Mouse (Mus musculus): ENCODE data around the gene Mcf2l. TPM values are rescaled to one million over a fixed set of nuclear protein-coding genes. Genes with fewer than 3 reads are reported as not detected.

Gene Mcf2l
- polyA plus RNA-seq, 1 experiment from 2014 or later = 14.8 TPM

GRCm38 (mm10) chr8:12996831-12997275 is 123.2 kb downstream of the Mcf2l start:
- Histone ChIP-seq H3K27ac (replicated peaks; ENCODE audit: low read depth, low read length) (peak overlapping the region; percentile 1; the same call in 1 of the 2 replicates), H3K4me2 (ENCODE audit: low read depth, low read length) (no peak overlapping the region), H3K36me3 (replicated peaks; ENCODE audit: control insufficient read depth, insufficient read depth, low read depth, low read length) (peaks cover 7% of the 10 kb centered on the region), H3K27me3 (ENCODE audit: control insufficient read depth, insufficient read depth, low read length) (no peaks in the 10 kb centered on the region), H3K9ac (replicated peaks; ENCODE audit: low read length) (no peak overlapping the region), H3K9me3 (replicated peaks; ENCODE audit: control insufficient read depth, low read length) (no peaks in the 10 kb centered on the region), H3K4me3 (ENCODE audit: low read depth, low read length) (no peak overlapping the region), H3K4me1 (ENCODE audit: control insufficient read depth, insufficient read depth, low read length) (peaks cover 5% of the 10 kb centered on the region; the same call in 1 of the 2 replicates)
- ATAC-seq (replicated peaks; ENCODE audit: insufficient number of reproducible peaks, low FRiP score, low TSS enrichment, low read depth) (peak; percentile 64; the same call in 1 of the 2 replicates), DNase-seq (ENCODE audit: low spot score) (peak; percentile 52)
- 38% methylated on average over 8 of the region's 8 CpGs for WGBS

GRCm38 (mm10) chr8:12998331-12998730 is 124.7 kb downstream of the Mcf2l start:
- Histone ChIP-seq H3K4me2 (ENCODE audit: low read depth, low read length) (no peak overlapping the region), H3K27ac (replicated peaks; ENCODE audit: low read depth, low read length) (no peak overlapping the region), H3K4me1 (ENCODE audit: control insufficient read depth, insufficient read depth, low read length) (peaks cover 5% of the 10 kb centered on the region; the same call in 1 of the 2 replicates), H3K27me3 (ENCODE audit: control insufficient read depth, insufficient read depth, low read length) (no peaks in the 10 kb centered on the region), H3K4me3 (ENCODE audit: low read depth, low read length) (no peak overlapping the region), H3K9me3 (replicated peaks; ENCODE audit: control insufficient read depth, low read length) (no peaks in the 10 kb centered on the region), H3K36me3 (replicated peaks; ENCODE audit: control insufficient read depth, insufficient read depth, low read depth, low read length) (peaks cover 7% of the 10 kb centered on the region), H3K9ac (replicated peaks; ENCODE audit: low read length) (no peak overlapping the region)
- ATAC-seq (replicated peaks; ENCODE audit: insufficient number of reproducible peaks, low FRiP score, low TSS enrichment, low read depth) = no peak
- DNase-seq (ENCODE audit: low spot score) = no peak
- WGBS = 82% methylated on average over 8 of the region's 8 CpGs

- H3K27me3 ChIP-seq (ENCODE audit: control insufficient read depth, insufficient read depth, low read length) = no peaks in the 10 kb centered on the region
- peaks cover 7% of the 10 kb centered on the region for H3K36me3 ChIP-seq (replicated peaks; ENCODE audit: control insufficient read depth, insufficient read depth, low read depth, low read length)
- WGBS = 86% methylated on average over 9 of the region's 9 CpGs
- H3K4me2 ChIP-seq (ENCODE audit: low read depth, low read length) = no peak overlapping the region
- no peak for DNase-seq (ENCODE audit: low spot score)
- peaks cover 5% of the 10 kb centered on the region; the same call in 1 of the 2 replicates for H3K4me1 ChIP-seq (ENCODE audit: control insufficient read depth, insufficient read depth, low read length)
- no peaks in the 10 kb centered on the region for H3K9me3 ChIP-seq (replicated peaks; ENCODE audit: control insufficient read depth, low read length)
- no peak overlapping the region for H3K4me3 ChIP-seq (ENCODE audit: low read depth, low read length)
- ATAC-seq (replicated peaks; ENCODE audit: insufficient number of reproducible peaks, low FRiP score, low TSS enrichment, low read depth) = no peak
- no peak overlapping the region for H3K27ac ChIP-seq (replicated peaks; ENCODE audit: low read depth, low read length)
- no peak overlapping the region for H3K9ac ChIP-seq (replicated peaks; ENCODE audit: low read length)
Observed at GRCm38 (mm10) chr8:12999793-13000192, 126.2 kb downstream of the Mcf2l start.

GRCm38 (mm10) chr8:13007458-13007857 is 133.9 kb downstream of the Mcf2l start:
- no peak for ATAC-seq (replicated peaks; ENCODE audit: insufficient number of reproducible peaks, low FRiP score, low TSS enrichment, low read depth)
- H3K4me2 ChIP-seq (ENCODE audit: low read depth, low read length) = no peak overlapping the region
- no peak overlapping the region for H3K27ac ChIP-seq (replicated peaks; ENCODE audit: low read depth, low read length)
- H3K27me3 ChIP-seq (ENCODE audit: control insufficient read depth, insufficient read depth, low read length) = no peaks in the 10 kb centered on the region
- peaks cover 10% of the 10 kb centered on the region for H3K36me3 ChIP-seq (replicated peaks; ENCODE audit: control insufficient read depth, insufficient read depth, low read depth, low read length)
- DNase-seq (ENCODE audit: low spot score) = no peak
- no peak overlapping the region for H3K9ac ChIP-seq (replicated peaks; ENCODE audit: low read length)
- no peaks in the 10 kb centered on the region for H3K4me1 ChIP-seq (ENCODE audit: control insufficient read depth, insufficient read depth, low read length)
- WGBS = 63% methylated on average over 4 of the region's 4 CpGs
- H3K9me3 ChIP-seq (replicated peaks; ENCODE audit: control insufficient read depth, low read length) = no peaks in the 10 kb centered on the region
- H3K4me3 ChIP-seq (ENCODE audit: low read depth, low read length) = no peak overlapping the region

- no peak for ATAC-seq (replicated peaks; ENCODE audit: insufficient number of reproducible peaks, low FRiP score, low TSS enrichment, low read depth)
- H3K27me3 ChIP-seq (ENCODE audit: control insufficient read depth, insufficient read depth, low read length) = no peaks in the 10 kb centered on the region
Observed at GRCm38 (mm10) chr8:13010313-13010712, 136.7 kb downstream of the Mcf2l start.

GRCm38 (mm10) chr8:13019560-13019959 is 146.0 kb downstream of the Mcf2l start:
- Histone ChIP-seq H3K9ac (replicated peaks; ENCODE audit: low read length) (no peak overlapping the region), H3K4me2 (ENCODE audit: low read depth, low read length) (no peak overlapping the region), H3K4me1 (ENCODE audit: control insufficient read depth, insufficient read depth, low read length) (no peaks in the 10 kb centered on the region), H3K27me3 (ENCODE audit: control insufficient read depth, insufficient read depth, low read length) (no peaks in the 10 kb centered on the region), H3K4me3 (ENCODE audit: low read depth, low read length) (no peak overlapping the region), H3K36me3 (replicated peaks; ENCODE audit: control insufficient read depth, insufficient read depth, low read depth, low read length) (no peaks in the 10 kb centered on the region), H3K9me3 (replicated peaks; ENCODE audit: control insufficient read depth, low read length) (no peaks in the 10 kb centered on the region), H3K27ac (replicated peaks; ENCODE audit: low read depth, low read length) (no peak overlapping the region)
- no peak for ATAC-seq (replicated peaks; ENCODE audit: insufficient number of reproducible peaks, low FRiP score, low TSS enrichment, low read depth)
- 50% methylated on average over 4 of the region's 4 CpGs for WGBS
- DNase-seq (ENCODE audit: low spot score) = no peak

More at GRCm38 (mm10) chr8:13010313-13010712, 136.7 kb downstream of the Mcf2l start:
- WGBS = 61% methylated on average over 4 of the region's 4 CpGs
- Histone ChIP-seq H3K9me3 (replicated peaks; ENCODE audit: control insufficient read depth, low read length) (no peaks in the 10 kb centered on the region), H3K36me3 (replicated peaks; ENCODE audit: control insufficient read depth, insufficient read depth, low read depth, low read length) (peaks cover 10% of the 10 kb centered on the region), H3K4me1 (ENCODE audit: control insufficient read depth, insufficient read depth, low read length) (no peaks in the 10 kb centered on the region), H3K27ac (replicated peaks; ENCODE audit: low read depth, low read length) (no peak overlapping the region), H3K9ac (replicated peaks; ENCODE audit: low read length) (no peak overlapping the region), H3K4me2 (ENCODE audit: low read depth, low read length) (no peak overlapping the region), H3K4me3 (ENCODE audit: low read depth, low read length) (no peak overlapping the region)
- no peak for DNase-seq (ENCODE audit: low spot score)

- no peak overlapping the region for H3K4me2 ChIP-seq (ENCODE audit: low read depth, low read length)
- ATAC-seq (replicated peaks; ENCODE audit: insufficient number of reproducible peaks, low FRiP score, low TSS enrichment, low read depth) (no peak), DNase-seq (ENCODE audit: low spot score) (no peak)
- no peak overlapping the region for H3K9ac ChIP-seq (replicated peaks; ENCODE audit: low read length)
- H3K4me3 ChIP-seq (ENCODE audit: low read depth, low read length) = no peak overlapping the region
- H3K27ac ChIP-seq (replicated peaks; ENCODE audit: low read depth, low read length) = no peak overlapping the region
- WGBS = 93% methylated on average over 8 of the region's 8 CpGs
- H3K36me3 ChIP-seq (replicated peaks; ENCODE audit: control insufficient read depth, insufficient read depth, low read depth, low read length) = no peaks in the 10 kb centered on the region
- no peaks in the 10 kb centered on the region for H3K27me3 ChIP-seq (ENCODE audit: control insufficient read depth, insufficient read depth, low read length)
- H3K9me3 ChIP-seq (replicated peaks; ENCODE audit: control insufficient read depth, low read length) = no peaks in the 10 kb centered on the region
- H3K4me1 ChIP-seq (ENCODE audit: control insufficient read depth, insufficient read depth, low read length) = no peaks in the 10 kb centered on the region
Observed at GRCm38 (mm10) chr8:13021830-13022229, 148.2 kb downstream of the Mcf2l start.

GRCm38 (mm10) chr8:13025487-13026224 is 152.1 kb downstream of the Mcf2l start, which contains the start of gene F7:
TSS of gene F7 (plus strand) at chr8:13026034.
- Histone ChIP-seq H3K27me3 (ENCODE audit: control insufficient read depth, insufficient read depth, low read length) (no peaks in the 10 kb centered on the region), H3K27ac (replicated peaks; ENCODE audit: low read depth, low read length) (no peak within 1 kb of the TSS), H3K4me2 (ENCODE audit: low read depth, low read length) (no peak within 1 kb of the TSS), H3K9me3 (replicated peaks; ENCODE audit: control insufficient read depth, low read length) (no peaks in the 10 kb centered on the region), H3K36me3 (replicated peaks; ENCODE audit: control insufficient read depth, insufficient read depth, low read depth, low read length) (no peaks in the 10 kb centered on the region), H3K4me3 (ENCODE audit: low read depth, low read length) (no peak within 1 kb of the TSS), H3K4me1 (ENCODE audit: control insufficient read depth, insufficient read depth, low read length) (no peaks in the 10 kb centered on the region), H3K9ac (replicated peaks; ENCODE audit: low read length) (no peak within 1 kb of the TSS)
- ATAC-seq (replicated peaks; ENCODE audit: insufficient number of reproducible peaks, low FRiP score, low TSS enrichment, low read depth) (no peak), DNase-seq (ENCODE audit: low spot score) (no peak)
- WGBS = 60% methylated on average over 10 of the region's 10 CpGs
